Mouse (Mus musculus) cerebellum, postnatal 14 days (tissue): ENCODE data around the gene 5430403G16Rik.
"Not testable (repeated sequence)": the region's sequence is repeated elsewhere in the genome, so short reads cannot be mapped to it uniquely, and the experiment has no call there.

Experiments
- DNase-seq, 2 experiments: peaks; one replicate each; pipeline ENCODE4 v3.0.0; 2021; ENCODE audit warnings: mixed read lengths in 2 of 2

The 5430403G16Rik gene

GRCm38 (mm10) chr5:109690537-109691201 is at the start of gene 5430403G16Rik:
5430403G16Rik (minus strand) TSS chr5:109691041.
- DNase-seq, result peak; percentile 73 to 75

- not testable (repeated sequence) for DNase-seq
Observed at GRCm38 (mm10) chr5:109717341-109717740, 26.5 kb upstream of the 5430403G16Rik start.

GRCm38 (mm10) chr5:109691205-109691965 is 544 bp upstream of the 5430403G16Rik start:
- not testable (repeated sequence) for DNase-seq

- no peak for DNase-seq
Observed at GRCm38 (mm10) chr5:109682921-109683320, 7.9 kb downstream of the 5430403G16Rik start.
